Mouse (Mus musculus): ENCODE data around the gene Gsdma3. TPM values are rescaled to one million over a fixed set of nuclear protein-coding genes. Genes with fewer than 3 reads are reported as not detected.
"Not testable (repeated sequence)": the region's sequence is repeated elsewhere in the genome, so short reads cannot be mapped to it uniquely, and the experiment has no call there.

Gene Gsdma3
- polyA plus RNA-seq, 1 experiment: not detected

DNA sequence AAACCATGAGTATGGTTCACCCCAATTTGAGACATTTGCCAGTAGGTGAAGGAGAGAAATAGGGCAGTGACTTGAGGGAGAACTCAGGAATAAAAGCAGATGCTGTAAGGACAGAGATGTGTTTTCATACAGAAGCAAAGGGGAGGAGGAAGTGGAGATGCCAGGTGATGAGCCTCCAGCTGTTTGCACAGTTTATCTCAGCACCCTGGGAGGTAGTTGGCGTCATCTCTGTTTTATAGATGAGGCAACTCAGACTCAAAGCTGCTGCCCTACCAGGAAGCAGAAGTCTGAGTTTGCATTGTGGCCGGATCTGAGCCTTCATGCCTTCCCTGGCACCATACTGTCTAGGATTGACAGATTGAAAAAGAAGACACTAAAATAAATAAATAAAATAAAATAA is 42.8 kb downstream of the Gsdma3 start:
- no peak for DNase-seq
- WGBS: 69% methylated on average over 2 of the region's 2 CpGs
- no peak for TF ChIP-seq CTCF (conservative IDR thresholded peaks at IDR 0.05; ENCODE audit: insufficient read depth, insufficient read length, low read depth, low read length)
- TF ChIP-seq POLR2A (IDR thresholded peaks at IDR 0.05; ENCODE audit: low read depth, low read length): no peak
- no peak overlapping the region for H3K27ac ChIP-seq (ENCODE audit: insufficient read depth, low read depth, low read length)
- H3K4me3 ChIP-seq (ENCODE audit: insufficient read depth, low read depth, low read length): no peak overlapping the region
- H3K36me3 ChIP-seq (ENCODE audit: control insufficient read depth, insufficient read depth, low read length): no peaks in the 10 kb centered on the region
- H3K4me1 ChIP-seq (ENCODE audit: control insufficient read depth, insufficient read depth, low read length): no peaks in the 10 kb centered on the region
- no peaks in the 10 kb centered on the region for H3K27me3 ChIP-seq (replicated peaks; ENCODE audit: control insufficient read depth, insufficient read depth, low read length)

DNA sequence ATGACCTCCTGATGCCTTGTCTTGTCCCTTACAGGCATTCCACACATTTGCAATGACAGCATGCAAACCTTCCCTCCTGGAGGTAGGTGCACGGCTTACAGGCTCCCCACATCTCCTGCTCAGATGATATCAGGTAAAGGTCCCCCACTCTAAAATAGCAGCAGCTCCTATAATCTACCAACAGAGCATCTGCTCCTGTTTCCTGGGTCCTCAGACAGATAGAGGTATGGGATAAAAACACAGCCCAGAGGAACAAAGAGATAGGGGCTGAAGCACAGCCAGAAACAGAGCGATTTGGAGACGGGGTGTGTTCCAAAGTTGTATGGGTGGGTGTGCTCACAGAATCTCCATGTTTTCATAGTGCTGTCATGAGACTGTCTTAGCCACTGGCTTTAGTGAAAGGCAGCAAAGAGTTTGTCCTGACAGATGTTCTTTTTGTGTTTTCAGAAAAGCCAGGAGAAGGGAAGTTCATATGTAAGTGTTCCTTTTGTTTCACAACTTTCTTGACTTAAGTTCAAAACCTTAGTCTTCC is 45.2 kb downstream of the Gsdma3 start:
- no peaks in the 10 kb centered on the region for H3K4me1 ChIP-seq (ENCODE audit: control insufficient read depth, insufficient read depth, low read length)
- DNase-seq: no peak
- H3K36me3 ChIP-seq (ENCODE audit: control insufficient read depth, insufficient read depth, low read length): no peaks in the 10 kb centered on the region
- no peak for TF ChIP-seq POLR2A (IDR thresholded peaks at IDR 0.05; ENCODE audit: low read depth, low read length)
- TF ChIP-seq CTCF (conservative IDR thresholded peaks at IDR 0.05; ENCODE audit: insufficient read depth, insufficient read length, low read depth, low read length): no peak
- 68% methylated on average over 3 of the region's 3 CpGs for WGBS
- no peak overlapping the region for H3K27ac ChIP-seq (ENCODE audit: insufficient read depth, low read depth, low read length)
- H3K4me3 ChIP-seq (ENCODE audit: insufficient read depth, low read depth, low read length): no peak overlapping the region
- no peaks in the 10 kb centered on the region for H3K27me3 ChIP-seq (replicated peaks; ENCODE audit: control insufficient read depth, insufficient read depth, low read length)

DNA sequence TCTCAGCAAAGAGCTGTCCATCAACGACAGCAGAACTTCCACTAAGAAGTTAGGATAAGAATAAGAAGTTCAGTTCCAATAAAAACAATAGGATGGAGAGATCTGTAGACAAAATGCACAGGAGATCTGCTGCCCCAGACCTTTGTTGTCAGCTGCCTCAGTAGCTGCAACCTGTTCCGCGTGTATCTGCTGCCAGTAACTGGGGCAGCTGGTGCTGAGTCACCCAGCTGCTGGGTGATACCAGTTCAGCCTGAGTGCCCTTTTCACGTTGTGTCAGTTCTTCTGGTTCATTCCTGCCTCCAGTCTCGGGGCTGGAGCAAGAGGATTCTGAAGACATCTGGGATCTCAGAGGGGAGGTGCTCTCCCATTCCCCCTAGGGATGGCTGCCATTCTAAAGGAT is 45.7 kb downstream of the Gsdma3 start:
- TF ChIP-seq POLR2A (IDR thresholded peaks at IDR 0.05; ENCODE audit: low read depth, low read length) (no peak), CTCF (conservative IDR thresholded peaks at IDR 0.05; ENCODE audit: insufficient read depth, insufficient read length, low read depth, low read length) (no peak)
- H3K36me3 ChIP-seq (ENCODE audit: control insufficient read depth, insufficient read depth, low read length): no peaks in the 10 kb centered on the region
- H3K27ac ChIP-seq (ENCODE audit: insufficient read depth, low read depth, low read length): no peak overlapping the region
- H3K4me3 ChIP-seq (ENCODE audit: insufficient read depth, low read depth, low read length): no peak overlapping the region
- H3K4me1 ChIP-seq (ENCODE audit: control insufficient read depth, insufficient read depth, low read length): no peaks in the 10 kb centered on the region
- 37% methylated on average over 5 of the region's 5 CpGs for WGBS
- no peak for DNase-seq
- no peaks in the 10 kb centered on the region for H3K27me3 ChIP-seq (replicated peaks; ENCODE audit: control insufficient read depth, insufficient read depth, low read length)

DNA sequence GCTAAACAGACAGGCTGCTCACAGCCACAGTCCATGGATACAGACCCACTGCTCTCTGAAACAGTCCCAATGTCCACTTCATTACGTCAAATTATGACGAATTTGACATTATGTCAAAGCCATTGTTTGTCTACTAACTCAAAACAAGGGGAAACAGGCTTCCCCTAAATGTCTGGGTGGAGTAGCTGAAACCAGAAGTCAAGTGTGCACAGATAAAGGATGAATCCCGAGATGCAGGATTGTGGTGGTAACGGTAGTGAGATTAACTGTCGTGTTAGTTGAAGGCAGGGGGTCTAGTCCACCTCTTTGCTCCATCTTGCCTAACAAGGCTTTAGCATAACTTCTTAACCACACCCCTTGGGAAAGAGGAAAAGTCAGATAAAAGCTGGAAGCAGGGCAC is 46.3 kb downstream of the Gsdma3 start:
- no peak for DNase-seq
- WGBS: 80% methylated on average over 5 of the region's 5 CpGs
- TF ChIP-seq CTCF (conservative IDR thresholded peaks at IDR 0.05; ENCODE audit: insufficient read depth, insufficient read length, low read depth, low read length): no peak
- TF ChIP-seq POLR2A (IDR thresholded peaks at IDR 0.05; ENCODE audit: low read depth, low read length): no peak

DNA sequence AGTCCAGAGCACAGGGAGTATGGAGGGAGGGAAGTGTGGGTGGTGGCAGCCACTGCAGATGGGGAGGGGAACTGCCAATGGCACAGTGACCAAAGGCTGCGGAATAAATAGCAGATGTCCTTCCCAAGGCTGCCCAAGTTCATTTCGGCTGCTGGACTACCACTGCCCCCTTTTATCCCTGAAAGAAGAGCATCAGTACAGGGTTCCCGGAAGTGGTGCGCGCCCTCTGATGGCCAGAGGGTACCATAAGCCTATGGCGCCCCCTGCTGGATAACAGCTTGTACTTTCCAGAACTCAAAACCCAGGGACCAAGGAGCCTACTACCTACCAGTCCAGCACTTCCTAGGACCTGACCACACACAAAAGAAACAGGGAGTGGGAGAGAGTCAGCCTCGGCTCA is 47.0 kb downstream of the Gsdma3 start:
- WGBS: 2% methylated on average over 7 of the region's 7 CpGs
- DNase-seq: peak; percentile 61
- not testable (repeated sequence) for H3K27ac ChIP-seq (ENCODE audit: insufficient read depth, low read depth, low read length)

More for the DNA sequence above, 46.3 kb downstream of the Gsdma3 start:
- H3K27ac ChIP-seq (ENCODE audit: insufficient read depth, low read depth, low read length): no peak overlapping the region
- H3K4me3 ChIP-seq (ENCODE audit: insufficient read depth, low read depth, low read length): no peak overlapping the region
- H3K36me3 ChIP-seq (ENCODE audit: control insufficient read depth, insufficient read depth, low read length): no peaks in the 10 kb centered on the region
- H3K27me3 ChIP-seq (replicated peaks; ENCODE audit: control insufficient read depth, insufficient read depth, low read length): no peaks in the 10 kb centered on the region
- H3K4me1 ChIP-seq (ENCODE audit: control insufficient read depth, insufficient read depth, low read length): no peaks in the 10 kb centered on the region

DNA sequence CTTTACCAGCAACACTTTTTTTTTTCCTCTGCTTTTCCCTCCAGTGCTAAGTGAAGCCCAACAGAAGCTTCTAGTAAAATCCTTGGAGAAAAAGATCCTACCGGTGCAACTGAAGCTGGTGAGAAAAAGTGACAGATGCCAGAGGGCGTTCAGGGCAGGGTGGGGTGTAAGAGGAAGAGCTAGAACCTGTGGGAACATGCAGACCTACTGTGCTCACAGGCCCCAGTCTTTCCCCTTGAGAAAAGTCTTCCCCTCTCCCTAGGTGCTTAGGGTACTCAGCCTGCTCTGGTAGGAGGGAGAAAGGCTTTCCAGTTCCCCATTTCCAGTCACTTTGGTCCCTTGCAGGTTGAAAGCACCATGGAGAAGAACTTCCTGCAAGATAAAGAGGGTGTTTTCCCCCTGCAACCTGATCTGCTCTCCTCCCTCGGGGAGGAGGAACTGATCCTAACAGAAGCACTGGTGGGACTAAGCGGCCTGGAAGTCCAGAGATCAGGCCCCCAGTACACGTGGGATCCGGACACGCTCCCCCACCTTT is 49.7 kb downstream of the Gsdma3 start:
- 39% methylated on average over 7 of the region's 7 CpGs for WGBS
- no peak for DNase-seq
- Histone ChIP-seq H3K27me3 (replicated peaks; ENCODE audit: control insufficient read depth, insufficient read depth, low read length) (no peaks in the 10 kb centered on the region), H3K27ac (ENCODE audit: insufficient read depth, low read depth, low read length) (no peak overlapping the region), H3K4me3 (ENCODE audit: insufficient read depth, low read depth, low read length) (no peak overlapping the region), H3K36me3 (ENCODE audit: control insufficient read depth, insufficient read depth, low read length) (no peaks in the 10 kb centered on the region), H3K4me1 (ENCODE audit: control insufficient read depth, insufficient read depth, low read length) (no peaks in the 10 kb centered on the region)
- no peak for TF ChIP-seq POLR2A (IDR thresholded peaks at IDR 0.05; ENCODE audit: low read depth, low read length)
- no peak for TF ChIP-seq CTCF (conservative IDR thresholded peaks at IDR 0.05; ENCODE audit: insufficient read depth, insufficient read length, low read depth, low read length)

More for the DNA sequence above, 47.0 kb downstream of the Gsdma3 start:
- not testable (repeated sequence) for H3K4me1 ChIP-seq (ENCODE audit: control insufficient read depth, insufficient read depth, low read length); H3K36me3 ChIP-seq (ENCODE audit: control insufficient read depth, insufficient read depth, low read length); H3K4me3 ChIP-seq (ENCODE audit: insufficient read depth, low read depth, low read length); H3K27me3 ChIP-seq (replicated peaks; ENCODE audit: control insufficient read depth, insufficient read depth, low read length)
- TF ChIP-seq CTCF (conservative IDR thresholded peaks at IDR 0.05; ENCODE audit: insufficient read depth, insufficient read length, low read depth, low read length): 0 out of 2 replicates have a peak, but pooled peaks have one; percentile 29

DNA sequence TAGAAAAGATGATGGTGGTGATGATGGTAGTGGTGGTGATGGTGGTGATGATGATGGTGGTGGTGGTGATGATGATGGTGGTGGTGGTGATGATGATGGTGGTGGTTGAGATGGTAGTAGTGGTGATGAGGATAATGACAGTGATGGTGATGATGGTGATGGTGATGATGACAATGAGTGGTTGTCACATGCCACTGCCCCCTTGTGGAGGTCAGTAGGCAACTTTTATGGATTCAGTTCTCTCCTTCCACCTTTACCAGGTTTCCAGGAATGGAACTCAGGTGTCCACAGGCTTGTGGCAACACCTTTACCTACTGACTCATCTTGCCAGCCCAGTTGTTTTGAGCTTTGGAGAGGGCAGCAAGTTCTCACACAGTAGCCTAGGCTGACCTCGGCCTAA is 53.9 kb downstream of the Gsdma3 start:
- Histone ChIP-seq H3K4me1 (ENCODE audit: control insufficient read depth, insufficient read depth, low read length) (peaks cover 2% of the 10 kb centered on the region; the same call in 1 of the 2 replicates), H3K27ac (ENCODE audit: insufficient read depth, low read depth, low read length) (no peak overlapping the region), H3K36me3 (ENCODE audit: control insufficient read depth, insufficient read depth, low read length) (no peaks in the 10 kb centered on the region), H3K27me3 (replicated peaks; ENCODE audit: control insufficient read depth, insufficient read depth, low read length) (no peaks in the 10 kb centered on the region), H3K4me3 (ENCODE audit: insufficient read depth, low read depth, low read length) (no peak overlapping the region)
- DNase-seq: no peak
- TF ChIP-seq POLR2A (IDR thresholded peaks at IDR 0.05; ENCODE audit: low read depth, low read length): no peak
- TF ChIP-seq CTCF (conservative IDR thresholded peaks at IDR 0.05; ENCODE audit: insufficient read depth, insufficient read length, low read depth, low read length): no peak
- WGBS: 100% methylated on average over 1 of the region's 1 CpGs

DNA sequence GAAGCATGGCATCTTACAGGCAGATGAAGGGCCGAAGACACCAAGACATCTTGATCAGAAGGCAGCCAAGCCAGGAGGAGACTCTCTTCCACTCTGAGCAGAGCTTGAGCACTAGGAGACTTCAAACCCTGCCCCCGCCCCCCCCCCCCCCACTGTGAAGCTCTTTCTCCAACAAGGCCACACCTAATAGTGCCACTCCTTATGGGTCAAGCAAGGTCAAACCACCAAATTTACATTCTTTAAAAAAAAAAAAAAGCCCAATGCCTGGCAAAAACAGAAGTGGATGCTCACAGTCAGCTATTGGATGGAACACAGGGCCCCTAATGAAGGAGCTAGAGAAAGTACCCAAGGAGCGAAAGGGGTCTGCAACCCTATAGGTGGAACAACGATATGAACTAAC is 54.4 kb downstream of the Gsdma3 start:
- H3K4me1 ChIP-seq (ENCODE audit: control insufficient read depth, insufficient read depth, low read length); DNase-seq; H3K4me3 ChIP-seq (ENCODE audit: insufficient read depth, low read depth, low read length); H3K27ac ChIP-seq (ENCODE audit: insufficient read depth, low read depth, low read length); H3K27me3 ChIP-seq (replicated peaks; ENCODE audit: control insufficient read depth, insufficient read depth, low read length); H3K36me3 ChIP-seq (ENCODE audit: control insufficient read depth, insufficient read depth, low read length): not testable (repeated sequence)
- WGBS: 93% methylated on average over 4 of the region's 4 CpGs
